Mouse (Mus musculus): ENCODE data around the gene Abcb8. TPM values are rescaled to one million over a fixed set of nuclear protein-coding genes. Genes with fewer than 3 reads are reported as not detected.

Gene Abcb8
- polyA plus RNA-seq, 1 experiment from 2014 or later = 34.1 TPM

- Histone ChIP-seq H3K9me3 (ENCODE audit: control insufficient read depth, low read length) (no peaks in the 10 kb centered on the region), H3K36me3 (ENCODE audit: control insufficient read depth, insufficient read depth, low read length) (no peaks in the 10 kb centered on the region), H3K27ac (ENCODE audit: low read depth, low read length) (no peak overlapping the region), H3K4me2 (no peak overlapping the region), H3K9ac (ENCODE audit: low read length) (no peak overlapping the region), H3K4me3 (ENCODE audit: low read depth, low read length) (no peak overlapping the region), H3K4me1 (ENCODE audit: control insufficient read depth, insufficient read depth, low read length) (no peaks in the 10 kb centered on the region), H3K27me3 (ENCODE audit: control insufficient read depth, insufficient read depth, low read length) (no peaks in the 10 kb centered on the region)
- ATAC-seq (ENCODE audit: low FRiP score) = no peak
- 87% methylated on average over 7 of the region's 7 CpGs for WGBS
- DNase-seq (ENCODE audit: low spot score, missing footprints) = no peak
Measured at GRCm38 (mm10) chr5:24374666-24375328, 18.7 kb upstream of the Abcb8 start.

DNA sequence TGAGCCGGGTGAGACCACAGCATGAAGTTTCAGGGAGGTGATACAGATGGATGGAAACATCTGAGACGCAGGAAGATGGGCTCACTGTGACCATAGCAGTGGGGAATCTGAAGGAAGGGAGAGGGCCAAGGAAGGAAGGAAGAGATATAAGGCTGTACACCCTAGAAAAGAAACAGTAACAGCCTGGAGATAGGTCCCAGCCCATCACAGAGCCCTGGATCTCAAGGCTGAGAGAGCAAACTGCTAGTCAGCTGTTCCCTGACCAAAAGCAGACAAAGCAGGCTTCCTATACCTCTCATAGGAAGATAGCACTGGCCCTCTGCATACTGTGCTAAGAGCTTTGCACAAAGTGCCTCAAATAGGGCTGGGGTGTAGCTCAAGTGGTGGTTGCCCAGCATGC, 14.8 kb upstream of the Abcb8 start:
- Histone ChIP-seq H3K4me3 (ENCODE audit: low read depth, low read length) (no peak overlapping the region), H3K9ac (ENCODE audit: low read length) (no peak overlapping the region), H3K4me1 (ENCODE audit: control insufficient read depth, insufficient read depth, low read length) (peaks cover 8% of the 10 kb centered on the region), H3K9me3 (ENCODE audit: control insufficient read depth, low read length) (no peaks in the 10 kb centered on the region), H3K27me3 (ENCODE audit: control insufficient read depth, insufficient read depth, low read length) (no peaks in the 10 kb centered on the region), H3K27ac (ENCODE audit: low read depth, low read length) (no peak overlapping the region), H3K4me2 (no peak overlapping the region), H3K36me3 (ENCODE audit: control insufficient read depth, insufficient read depth, low read length) (no peaks in the 10 kb centered on the region)
- ATAC-seq (ENCODE audit: low FRiP score) (no peak), DNase-seq (ENCODE audit: low spot score, missing footprints) (no peak)
- WGBS = 83% methylated on average over 2 of the region's 2 CpGs

- H3K4me2 ChIP-seq = no peak overlapping the region
- no peaks in the 10 kb centered on the region for H3K27me3 ChIP-seq (ENCODE audit: control insufficient read depth, insufficient read depth, low read length)
- no peaks in the 10 kb centered on the region for H3K36me3 ChIP-seq (ENCODE audit: control insufficient read depth, insufficient read depth, low read length)
- no peaks in the 10 kb centered on the region for H3K9me3 ChIP-seq (ENCODE audit: control insufficient read depth, low read length)
- no peak overlapping the region for H3K27ac ChIP-seq (ENCODE audit: low read depth, low read length)
- peaks cover 12% of the 10 kb centered on the region for H3K4me1 ChIP-seq (ENCODE audit: control insufficient read depth, insufficient read depth, low read length)
- WGBS = 84% methylated on average over 4 of the region's 4 CpGs
- no peak overlapping the region for H3K9ac ChIP-seq (ENCODE audit: low read length)
- no peak for DNase-seq (ENCODE audit: low spot score, missing footprints)
- no peak overlapping the region for H3K4me3 ChIP-seq (ENCODE audit: low read depth, low read length)
- no peak for ATAC-seq (ENCODE audit: low FRiP score)
Measured at GRCm38 (mm10) chr5:24379501-24379900, 14.0 kb upstream of the Abcb8 start.

- no peak for DNase-seq (ENCODE audit: low spot score, missing footprints)
- Histone ChIP-seq H3K9me3 (ENCODE audit: control insufficient read depth, low read length) (no peaks in the 10 kb centered on the region), H3K27me3 (ENCODE audit: control insufficient read depth, insufficient read depth, low read length) (no peaks in the 10 kb centered on the region), H3K9ac (ENCODE audit: low read length) (no peak overlapping the region), H3K4me1 (ENCODE audit: control insufficient read depth, insufficient read depth, low read length) (peaks cover 12% of the 10 kb centered on the region), H3K4me2 (no peak overlapping the region), H3K27ac (ENCODE audit: low read depth, low read length) (no peak overlapping the region), H3K36me3 (ENCODE audit: control insufficient read depth, insufficient read depth, low read length) (no peaks in the 10 kb centered on the region), H3K4me3 (ENCODE audit: low read depth, low read length) (no peak overlapping the region)
- WGBS = 85% methylated on average over 4 of the region's 4 CpGs
- no peak for ATAC-seq (ENCODE audit: low FRiP score)
Measured at GRCm38 (mm10) chr5:24380499-24380898, 13.0 kb upstream of the Abcb8 start.

DNA sequence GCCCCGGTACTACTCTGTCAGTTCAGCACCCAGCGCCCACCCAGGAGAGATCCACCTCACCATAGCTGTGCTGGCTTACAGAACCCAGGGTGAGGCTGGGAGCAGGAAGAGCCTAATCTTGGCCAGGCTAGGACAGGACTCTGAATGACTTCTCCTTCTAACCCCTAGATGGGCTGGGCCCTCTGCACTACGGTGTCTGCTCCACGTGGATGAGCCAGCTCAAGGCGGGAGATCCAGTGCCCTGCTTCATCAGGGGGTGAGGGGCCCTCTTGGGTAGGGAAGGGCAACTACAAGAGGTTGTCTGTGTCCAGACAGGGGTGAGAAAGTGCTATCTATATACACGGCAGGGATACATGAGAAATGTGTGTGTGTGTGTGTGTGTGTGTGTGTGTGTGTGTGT, 12.0 kb upstream of the Abcb8 start:
- H3K4me1 ChIP-seq (ENCODE audit: control insufficient read depth, insufficient read depth, low read length) = peaks cover 12% of the 10 kb centered on the region
- no peak overlapping the region for H3K4me3 ChIP-seq (ENCODE audit: low read depth, low read length)
- no peak overlapping the region for H3K9ac ChIP-seq (ENCODE audit: low read length)
- no peaks in the 10 kb centered on the region for H3K9me3 ChIP-seq (ENCODE audit: control insufficient read depth, low read length)
- 78% methylated on average over 6 of the region's 6 CpGs for WGBS
- no peak overlapping the region for H3K27ac ChIP-seq (ENCODE audit: low read depth, low read length)
- DNase-seq (ENCODE audit: low spot score, missing footprints) (no peak), ATAC-seq (ENCODE audit: low FRiP score) (no peak)
- H3K4me2 ChIP-seq = no peak overlapping the region
- peaks cover 4% of the 10 kb centered on the region; the same call in 1 of the 2 replicates for H3K27me3 ChIP-seq (ENCODE audit: control insufficient read depth, insufficient read depth, low read length)
- no peaks in the 10 kb centered on the region for H3K36me3 ChIP-seq (ENCODE audit: control insufficient read depth, insufficient read depth, low read length)

DNA sequence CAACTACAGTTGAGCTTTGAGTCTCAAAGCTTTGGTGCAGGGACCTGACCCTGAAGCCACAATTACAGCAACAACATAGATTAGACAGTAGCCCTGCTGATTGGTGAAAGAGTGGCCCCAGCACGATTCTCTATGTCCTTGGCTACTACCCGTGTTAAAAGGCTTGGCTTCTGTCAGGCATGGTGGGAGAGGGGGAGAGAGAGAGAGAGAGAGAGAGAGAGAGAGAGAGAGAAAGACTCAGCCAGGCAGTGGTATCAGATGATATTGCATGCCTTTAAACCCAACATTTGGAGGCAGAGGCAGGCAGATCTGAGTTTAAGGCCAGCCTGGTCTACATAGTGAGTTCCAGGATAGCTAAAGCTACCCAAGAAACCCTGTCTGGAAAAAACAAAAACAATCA, 11.5 kb upstream of the Abcb8 start:
- DNase-seq (ENCODE audit: low spot score, missing footprints) (no peak), ATAC-seq (ENCODE audit: low FRiP score) (no peak)
- no peaks in the 10 kb centered on the region for H3K9me3 ChIP-seq (ENCODE audit: control insufficient read depth, low read length)
- WGBS = 84% methylated on average over 2 of the region's 2 CpGs
- no peaks in the 10 kb centered on the region for H3K36me3 ChIP-seq (ENCODE audit: control insufficient read depth, insufficient read depth, low read length)
- no peak overlapping the region for H3K9ac ChIP-seq (ENCODE audit: low read length)
- no peak overlapping the region for H3K27ac ChIP-seq (ENCODE audit: low read depth, low read length)
- H3K4me2 ChIP-seq = no peak overlapping the region
- H3K4me3 ChIP-seq (ENCODE audit: low read depth, low read length) = no peak overlapping the region
- H3K4me1 ChIP-seq (ENCODE audit: control insufficient read depth, insufficient read depth, low read length) = peaks cover 16% of the 10 kb centered on the region
- peaks cover 9% of the 10 kb centered on the region for H3K27me3 ChIP-seq (ENCODE audit: control insufficient read depth, insufficient read depth, low read length)

GRCm38 (mm10) chr5:24383026-24383859, 10.2 kb upstream of the Abcb8 start:
- ATAC-seq (ENCODE audit: low FRiP score) (peak; percentile 87), DNase-seq (ENCODE audit: low spot score, missing footprints) (peak; percentile 99)
- Histone ChIP-seq H3K9me3 (ENCODE audit: control insufficient read depth, low read length) (no peaks in the 10 kb centered on the region), H3K27ac (ENCODE audit: low read depth, low read length) (no peak overlapping the region), H3K27me3 (ENCODE audit: control insufficient read depth, insufficient read depth, low read length) (peaks cover 22% of the 10 kb centered on the region), H3K4me3 (ENCODE audit: low read depth, low read length) (peak overlapping the region; percentile 39), H3K9ac (ENCODE audit: low read length) (peak overlapping the region; percentile 58), H3K36me3 (ENCODE audit: control insufficient read depth, insufficient read depth, low read length) (no peaks in the 10 kb centered on the region), H3K4me2 (peak overlapping the region; percentile 67), H3K4me1 (ENCODE audit: control insufficient read depth, insufficient read depth, low read length) (peaks cover 26% of the 10 kb centered on the region)
- WGBS = under 1% methylated on average over 34 of the region's 34 CpGs

- 70% methylated on average over 6 of the region's 6 CpGs for WGBS
- peaks cover 28% of the 10 kb centered on the region for H3K4me1 ChIP-seq (ENCODE audit: control insufficient read depth, insufficient read depth, low read length)
Measured at GRCm38 (mm10) chr5:24384407-24384806, 9.1 kb upstream of the Abcb8 start.

GRCm38 (mm10) chr5:24385374-24385773, 8.1 kb upstream of the Abcb8 start:
- H3K4me1 ChIP-seq (ENCODE audit: control insufficient read depth, insufficient read depth, low read length) = peaks cover 30% of the 10 kb centered on the region

More at GRCm38 (mm10) chr5:24384407-24384806, 9.1 kb upstream of the Abcb8 start:
- Histone ChIP-seq H3K9me3 (ENCODE audit: control insufficient read depth, low read length) (no peaks in the 10 kb centered on the region), H3K9ac (ENCODE audit: low read length) (no peak overlapping the region), H3K27me3 (ENCODE audit: control insufficient read depth, insufficient read depth, low read length) (peaks cover 31% of the 10 kb centered on the region), H3K27ac (ENCODE audit: low read depth, low read length) (no peak overlapping the region), H3K4me3 (ENCODE audit: low read depth, low read length) (no peak overlapping the region), H3K36me3 (ENCODE audit: control insufficient read depth, insufficient read depth, low read length) (no peaks in the 10 kb centered on the region), H3K4me2 (no peak overlapping the region)
- ATAC-seq (ENCODE audit: low FRiP score) = no peak
- DNase-seq (ENCODE audit: low spot score, missing footprints) = no peak

More at GRCm38 (mm10) chr5:24385374-24385773, 8.1 kb upstream of the Abcb8 start:
- ATAC-seq (ENCODE audit: low FRiP score) = no peak
- DNase-seq (ENCODE audit: low spot score, missing footprints) = no peak
- Histone ChIP-seq H3K27ac (ENCODE audit: low read depth, low read length) (no peak overlapping the region), H3K4me2 (no peak overlapping the region), H3K4me3 (ENCODE audit: low read depth, low read length) (no peak overlapping the region), H3K36me3 (ENCODE audit: control insufficient read depth, insufficient read depth, low read length) (no peaks in the 10 kb centered on the region), H3K9ac (ENCODE audit: low read length) (no peak overlapping the region), H3K27me3 (ENCODE audit: control insufficient read depth, insufficient read depth, low read length) (peaks cover 31% of the 10 kb centered on the region), H3K9me3 (ENCODE audit: control insufficient read depth, low read length) (no peaks in the 10 kb centered on the region)
- 94% methylated on average over 5 of the region's 5 CpGs for WGBS
